Mouse (Mus musculus): ENCODE measurements at regions not wholly inside any gene's neighbourhood (a gene's known extent, or its start where the extent isn't known, plus 50 kb on each side); places are given as distances from the start of the nearest gene placed in this dataset.

DNA sequence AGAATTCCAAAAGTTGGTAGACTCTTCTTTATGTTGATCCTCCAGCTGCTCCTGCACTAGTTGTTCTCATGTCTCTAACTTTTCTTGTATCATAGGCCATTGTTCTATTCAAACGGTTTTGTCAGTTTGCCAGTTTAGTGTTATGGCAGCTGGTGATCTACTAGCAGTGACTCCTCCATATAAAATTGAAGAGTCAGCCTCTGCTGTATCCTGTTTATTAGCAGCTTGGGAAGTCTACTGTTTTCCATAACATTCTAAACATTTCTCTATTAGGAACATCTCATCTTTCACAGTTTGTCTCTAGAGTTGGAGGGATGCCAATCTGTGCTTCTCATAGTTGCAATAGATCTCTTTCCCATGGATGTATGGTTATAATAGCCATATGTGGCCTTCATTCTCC, 58.6 kb downstream of the Drd1 start:
- no peak for DNase-seq (ENCODE audit: low spot score in 2 of 2)

DNA sequence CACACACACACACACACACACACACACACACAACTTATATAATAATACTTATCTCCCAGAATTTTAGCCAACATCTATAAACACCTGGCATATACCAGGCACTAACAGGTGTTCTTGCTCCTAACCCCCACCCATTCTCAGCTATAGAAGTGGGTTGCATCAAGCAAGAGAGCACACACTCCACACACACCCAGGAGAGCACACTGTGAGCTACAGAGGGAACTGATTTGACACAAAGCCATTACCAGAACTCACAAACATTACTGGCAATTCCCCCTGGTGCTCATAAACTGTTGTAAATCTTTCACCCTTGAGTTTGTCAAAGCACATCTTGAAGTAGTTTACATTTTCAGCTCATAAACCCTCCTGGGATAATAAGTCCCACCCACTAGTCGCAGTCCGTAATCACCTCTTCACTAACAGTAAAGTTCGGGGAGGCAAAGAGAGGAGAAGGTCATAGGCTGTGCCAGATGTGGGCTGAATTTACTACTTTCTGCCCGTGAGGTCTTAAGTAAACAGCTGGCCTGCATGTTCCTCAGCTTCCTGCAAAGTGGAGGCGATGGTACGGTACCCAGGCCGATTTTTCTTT, 62.5 kb downstream of the Drd1 start:
- DNase-seq (ENCODE audit: low spot score in 2 of 2) = no peak

DNA sequence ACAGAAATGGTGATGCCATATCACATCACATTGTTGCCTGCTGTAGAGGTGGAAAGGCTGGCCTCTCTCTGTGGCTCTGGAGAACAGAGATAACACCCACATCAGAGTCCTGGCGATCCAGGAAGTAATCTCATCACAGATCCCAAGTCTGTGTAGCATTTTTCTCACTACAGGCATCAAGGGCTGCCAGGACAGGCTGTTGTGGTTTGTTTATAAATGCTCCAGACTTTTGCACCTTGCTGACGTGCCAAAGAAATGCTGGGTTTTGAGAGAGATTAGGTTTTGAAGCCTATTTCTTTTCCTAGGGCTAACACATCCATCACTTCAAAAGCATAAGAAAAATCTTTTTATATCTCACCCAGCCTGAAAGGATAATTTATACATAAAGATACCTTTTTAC, 76.3 kb downstream of the Drd1 start:
- DNase-seq (ENCODE audit: low spot score in 2 of 2) = no peak

DNA sequence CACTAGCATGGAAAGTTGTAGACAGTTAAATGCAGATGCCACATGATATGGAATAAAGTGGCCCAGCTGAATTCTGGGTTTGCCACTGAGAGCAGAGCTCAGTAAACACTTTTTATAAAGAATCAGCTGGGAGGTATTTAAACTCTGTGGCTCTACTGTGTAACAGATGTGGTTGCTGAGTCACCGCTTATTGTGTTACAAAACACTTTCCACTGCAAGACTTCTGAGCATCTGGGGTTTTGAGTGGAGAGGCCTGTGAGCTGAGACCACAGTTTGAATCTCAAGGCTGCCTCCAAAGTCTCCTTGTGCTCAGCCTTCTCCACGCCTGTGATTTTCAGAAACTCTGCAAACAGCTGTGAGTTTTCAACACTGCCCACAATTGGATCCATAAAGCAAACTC, 86.1 kb downstream of the Drd1 start:
- DNase-seq (ENCODE audit: low spot score in 2 of 2) = no peak

- DNase-seq (ENCODE audit: low spot score in 2 of 2) = peak; percentile 57 to 71
These were observed 99.3 kb downstream of the Drd1 start for GRCm38 (mm10) chr13:53956167-53956566.

- no peak for DNase-seq (ENCODE audit: low spot score in 2 of 2)
These were observed 107.4 kb downstream of the Drd1 start for GRCm38 (mm10) chr13:53948056-53948455.

- DNase-seq (ENCODE audit: low spot score in 2 of 2) = peak in 1 of 2 experiments; percentile 57
These were observed 109.8 kb downstream of the Drd1 start for GRCm38 (mm10) chr13:53945681-53946080.

DNA sequence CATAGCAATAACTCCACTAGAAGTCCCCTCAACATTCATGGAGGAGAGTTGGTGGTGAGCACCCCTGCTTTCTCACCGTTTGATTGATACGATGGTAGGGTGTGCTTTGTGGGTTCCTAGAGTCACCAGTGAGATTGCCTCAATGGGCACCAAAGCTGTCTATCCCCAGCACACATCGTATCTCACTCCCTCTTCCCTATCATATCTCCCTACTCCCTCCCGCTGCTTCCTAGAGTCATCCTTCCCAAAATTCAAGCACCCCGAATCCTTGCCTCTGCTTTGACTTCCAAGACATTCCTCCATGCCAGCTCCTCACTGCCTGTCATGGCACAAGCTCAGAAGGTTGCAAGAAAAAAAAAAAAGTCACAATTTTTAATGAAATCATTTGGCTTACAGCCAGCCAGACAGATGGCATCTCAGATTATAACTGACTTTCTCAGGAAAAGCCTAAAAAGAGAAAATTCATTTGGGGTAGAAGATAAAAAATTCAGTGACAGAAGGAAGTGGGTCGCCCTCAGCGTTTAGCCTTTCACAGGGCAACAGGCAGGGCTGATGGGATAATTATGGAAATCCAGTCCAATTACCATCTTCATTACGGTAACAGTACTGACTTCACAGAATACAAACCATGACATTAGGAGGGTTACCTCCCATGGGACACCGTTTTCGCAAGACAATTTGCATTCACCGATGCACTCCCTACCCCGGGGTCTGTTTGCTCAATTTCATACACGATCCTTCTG, 114.3 kb downstream of the Drd1 start:
- no peak for DNase-seq (ENCODE audit: low spot score in 2 of 2)

GRCm38 (mm10) chr13:53935174-53935699, 120.3 kb downstream of the Drd1 start:
- DNase-seq (ENCODE audit: low spot score in 2 of 2) = no peak

DNA sequence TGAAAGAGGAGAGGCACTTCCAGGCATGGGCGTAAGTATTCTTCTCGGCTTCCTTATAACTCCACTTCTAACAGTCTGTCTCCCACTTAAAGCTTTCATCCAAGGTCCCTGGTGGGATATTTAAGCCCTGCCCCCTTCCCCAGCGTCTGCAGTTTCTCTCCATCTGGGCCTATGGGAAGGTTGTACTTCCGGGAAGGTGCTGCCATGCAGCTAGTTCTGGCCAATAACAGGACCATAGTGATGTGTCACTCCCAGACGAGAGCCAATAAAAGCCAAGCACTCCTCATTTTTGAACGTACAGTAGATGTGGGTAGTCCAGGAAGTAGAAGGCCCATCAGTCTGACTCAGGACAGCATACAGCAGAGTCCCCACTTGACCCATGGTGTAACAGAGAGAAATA, 121.0 kb downstream of the Drd1 start:
- no peak for DNase-seq (ENCODE audit: low spot score in 2 of 2)

DNA sequence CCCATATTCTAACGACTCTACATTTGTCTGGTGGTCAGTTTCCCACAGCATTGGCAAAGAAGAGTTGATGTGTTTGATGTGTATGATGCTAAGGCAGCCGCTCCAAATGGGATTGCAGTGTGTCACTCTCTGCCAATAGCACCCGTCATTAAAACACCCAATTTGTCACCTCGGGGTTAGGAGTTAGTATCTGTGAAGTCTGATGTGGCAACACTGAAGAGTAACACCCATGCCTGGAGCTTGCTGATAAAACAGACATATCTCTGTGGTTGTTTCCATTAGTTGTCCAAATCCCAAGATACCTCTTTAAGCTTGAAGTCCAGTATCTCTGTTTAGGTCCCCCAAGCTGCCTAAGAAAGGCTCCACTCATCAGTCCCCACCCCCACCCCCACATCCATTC, 129.4 kb downstream of the Drd1 start:
- DNase-seq (ENCODE audit: low spot score in 2 of 2) = no peak

DNA sequence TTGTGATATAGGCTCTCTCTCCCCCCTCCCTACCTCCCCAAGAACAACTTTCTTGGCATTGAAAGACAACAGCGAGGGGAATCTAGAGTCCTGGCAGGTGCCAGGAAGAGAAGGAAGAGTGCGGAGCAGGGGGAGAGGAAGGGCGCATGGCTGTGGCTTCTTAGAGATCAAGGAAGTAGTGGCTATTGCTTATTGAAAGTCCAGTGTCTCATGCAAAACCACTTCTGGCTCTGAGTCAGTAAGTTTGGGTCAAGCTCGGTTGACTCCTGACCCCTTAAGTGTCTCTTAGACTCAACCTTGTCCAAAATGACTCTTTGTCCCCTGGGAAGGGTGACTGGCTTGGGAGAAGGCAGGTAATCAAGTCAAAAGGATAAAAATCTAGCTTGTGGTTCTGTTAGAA, 131.1 kb downstream of the Drd1 start:
- DNase-seq (ENCODE audit: low spot score in 2 of 2) = no peak

DNA sequence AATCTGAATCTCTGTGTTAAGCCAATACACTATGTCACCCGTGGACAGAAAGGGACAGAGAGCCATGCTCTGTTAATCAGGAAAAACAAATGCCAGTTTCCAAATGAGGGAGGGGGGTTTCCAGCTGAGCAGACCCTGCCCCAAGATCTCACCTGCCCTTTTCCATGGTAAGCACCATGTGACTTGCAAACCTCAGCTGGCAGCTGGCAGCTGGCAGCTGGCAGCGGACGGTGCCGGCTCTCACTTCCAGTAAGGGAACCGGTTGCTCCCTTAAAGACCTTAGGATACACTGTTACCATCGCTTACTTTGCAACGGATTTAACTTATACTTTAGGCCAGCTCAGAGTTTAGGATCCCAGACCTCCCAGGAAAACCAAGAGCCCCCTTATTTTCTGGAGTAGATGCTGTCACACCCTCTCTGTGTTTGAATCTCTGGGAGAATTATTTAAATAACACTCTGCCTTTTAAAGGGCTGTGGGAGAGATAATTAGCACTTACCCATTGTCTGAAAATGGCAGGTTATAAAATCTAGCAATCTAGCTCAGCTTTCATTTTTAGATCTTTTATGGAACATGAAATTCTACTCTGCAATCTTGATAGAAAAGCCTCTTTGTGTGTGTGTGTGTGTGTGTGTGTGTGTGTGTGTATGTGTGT, 131.7 kb downstream of the Drd1 start:
- no peak for DNase-seq (ENCODE audit: low spot score in 2 of 2)

DNA sequence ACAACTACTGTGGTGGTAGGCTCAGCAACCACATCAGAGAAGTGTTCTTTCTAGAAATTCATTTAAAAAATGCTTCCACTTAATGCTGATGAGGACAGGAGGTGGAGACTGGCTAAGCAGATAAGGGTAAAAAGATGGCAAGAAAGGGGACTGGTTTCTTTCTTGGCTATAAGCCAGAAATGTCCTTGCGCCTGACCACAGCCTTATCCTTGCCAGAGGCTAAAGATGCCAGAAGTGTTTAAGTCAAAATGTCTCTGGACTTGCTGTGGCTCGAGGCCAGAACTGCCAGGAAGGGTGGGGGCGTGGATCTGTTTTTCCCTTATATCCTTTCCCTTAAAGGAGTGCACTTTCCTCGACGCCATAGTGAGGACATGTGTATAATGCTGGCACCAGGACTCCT, 133.7 kb downstream of the Drd1 start:
- DNase-seq (ENCODE audit: low spot score in 2 of 2) = no peak

GRCm38 (mm10) chr13:53919851-53920381, 135.6 kb downstream of the Drd1 start:
- no peak for DNase-seq (ENCODE audit: low spot score in 2 of 2)

- no peak for DNase-seq (ENCODE audit: low spot score in 2 of 2)
These were observed 140.0 kb downstream of the Drd1 start for GRCm38 (mm10) chr13:53915456-53915855.

DNA sequence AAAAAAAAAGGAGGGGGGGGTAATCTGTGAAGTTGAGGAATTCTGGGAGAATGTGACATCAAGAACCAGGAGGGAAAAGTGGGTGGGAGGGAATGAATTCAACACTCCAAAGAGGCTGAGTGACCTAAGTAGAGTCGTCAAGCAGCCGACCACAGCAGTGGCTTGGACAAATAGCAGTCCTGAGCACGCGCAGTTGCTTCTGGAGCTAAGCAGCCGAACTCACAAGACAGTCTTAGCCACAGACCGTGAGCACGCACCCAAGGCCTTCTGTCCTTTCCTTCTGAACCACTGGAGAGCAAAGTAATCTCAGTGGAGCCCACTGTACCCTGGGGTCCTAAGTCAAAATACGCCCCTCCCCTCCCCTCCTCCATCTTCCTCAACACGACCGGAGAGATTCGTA, 141.1 kb downstream of the Drd1 start:
- DNase-seq (ENCODE audit: low spot score in 2 of 2) = no peak

- no peak for DNase-seq (ENCODE audit: low spot score in 2 of 2)
These were observed 142.0 kb downstream of the Drd1 start for GRCm38 (mm10) chr13:53913501-53913900.

- no peak for DNase-seq (ENCODE audit: low spot score in 2 of 2)
These were observed 143.7 kb downstream of the Drd1 start for GRCm38 (mm10) chr13:53911846-53912245.

GRCm38 (mm10) chr13:53911261-53911660, 144.2 kb downstream of the Drd1 start:
- DNase-seq (ENCODE audit: low spot score in 2 of 2) = no peak

GRCm38 (mm10) chr13:53910251-53910650, 145.3 kb downstream of the Drd1 start:
- no peak for DNase-seq (ENCODE audit: low spot score in 2 of 2)

DNA sequence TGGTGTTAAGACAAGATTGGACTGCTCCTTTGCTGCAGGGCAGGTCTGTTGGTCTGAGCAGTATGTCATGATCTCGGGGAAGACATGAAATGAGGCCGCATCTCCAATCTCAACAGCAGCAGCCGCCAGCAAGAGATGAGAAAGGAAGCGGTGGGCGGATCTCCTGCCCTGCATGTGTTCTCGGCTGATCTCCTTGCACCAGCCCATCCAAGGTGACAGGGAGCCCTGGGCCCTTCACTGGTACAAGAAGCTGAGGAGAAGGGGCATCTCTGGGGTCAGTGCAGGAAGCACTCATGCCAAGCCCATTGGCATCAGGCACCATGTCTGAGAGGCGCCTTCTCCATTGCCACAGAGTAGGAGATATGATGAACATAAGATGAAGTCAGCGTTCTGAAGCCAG, 151.0 kb downstream of the Drd1 start:
- no peak for DNase-seq (ENCODE audit: low spot score in 2 of 2)

DNA sequence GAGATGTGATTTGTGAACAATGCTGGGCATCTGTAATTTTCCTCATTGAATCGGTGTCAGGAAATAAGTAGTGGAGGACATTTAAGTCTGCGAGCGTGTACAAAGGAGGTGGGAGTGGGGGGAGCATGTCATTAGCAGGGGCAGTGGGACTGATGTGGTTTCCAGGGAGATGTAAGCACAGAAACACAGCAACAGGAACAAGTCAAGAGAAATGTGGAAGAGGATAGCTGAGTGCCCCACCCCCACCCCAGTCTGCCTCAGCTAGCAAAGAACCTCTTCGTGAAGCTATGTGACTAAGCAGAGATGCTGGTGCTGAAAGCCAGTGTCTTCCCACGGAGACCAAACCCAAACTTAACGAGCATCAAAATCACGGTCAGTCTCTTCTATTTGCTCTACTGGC, 151.9 kb downstream of the Drd1 start:
- no peak for DNase-seq (ENCODE audit: low spot score in 2 of 2)
